Mouse (Mus musculus) embryonic facial prominence, embryonic 12.5 days (tissue): ENCODE measurements around the gene 1500009L16Rik. TPM values are rescaled to one million over a fixed set of nuclear protein-coding genes. Genes with fewer than 3 reads are reported as not detected.
A peak's percentile ranks its signal among the peaks of the same experiment; 100 is the strongest.

Experiments used
- ATAC-seq: fragments of 200-750 bp; cut with Nextera tagmentation; 2 replicates; pipeline ENCODE4 v1.8.0; 2017; ENCODE audit not compliant: insufficient number of reproducible peaks, insufficient read depth, low FRiP score, low TSS enrichment
- H3K27ac ChIP-seq: fragments of 300-500 bp; sonication (generic); 2 replicates; pipeline ENCODE4 v1.5.1; 2016; ENCODE audit warnings: mild to moderate bottlenecking
- H3K27me3 ChIP-seq: fragments of 300-500 bp; sonication (generic); 2 replicates; pipeline ENCODE4 v1.6.1; 2016; ENCODE audit warnings: mild to moderate bottlenecking, moderate library complexity
- H3K36me3 ChIP-seq: fragments of 300-500 bp; sonication (generic); 2 replicates; pipeline ENCODE4 v1.6.1; 2016; ENCODE audit warnings: mild to moderate bottlenecking
- H3K4me1 ChIP-seq: fragments of 300-500 bp; sonication (generic); 2 replicates; pipeline ENCODE4 v1.6.1; 2016
- H3K4me2 ChIP-seq: fragments of 300-500 bp; sonication (generic); replicated peaks from 2 replicates; pipeline ENCODE4 v1.6.1; 2016; ENCODE audit warnings: mild to moderate bottlenecking, moderate library complexity
- H3K4me3 ChIP-seq: fragments of 300-500 bp; sonication (generic); 2 replicates; pipeline ENCODE4 v1.5.1; 2016; ENCODE audit warnings: mild to moderate bottlenecking
- H3K9ac ChIP-seq: fragments of 300-500 bp; sonication (generic); 2 replicates; pipeline ENCODE4 v1.6.1; 2016; ENCODE audit warnings: mild to moderate bottlenecking, moderate library complexity
- H3K9me3 ChIP-seq: fragments of 300-500 bp; sonication (generic); 2 replicates; pipeline ENCODE4 v1.6.1; 2016; ENCODE audit warnings: mild to moderate bottlenecking, moderate library complexity
- WGBS: fragments of 180-500 bp; shearing (Covaris S2); methylation state at CpG from one replicate; pipeline ENCODE4 v1.1.7; 2016; 5-methylcytosine and 5-hydroxymethylcytosine counted together
- polyA plus RNA-seq: library from polyadenylated mRNA; unstranded; fragments of >200 nt; fragmentation: Nextera tagmentation; extraction: Ambion mirVana; gene quantifications from 2 replicates; pipeline ENCODE4 v1.2.1, GENCODE M21; 2016

Gene 1500009L16Rik
- 32.6 and 42.2 TPM in 2 replicates for polyA plus RNA-seq

GRCm38 (mm10) chr10:83722579-83723031, at the start of gene 1500009L16Rik:
1500009L16Rik (plus strand) TSS chr10:83722865.
- no peaks in the 10 kb centered on the region for H3K36me3 ChIP-seq
- H3K9ac ChIP-seq = peak within 1 kb of the TSS; percentile 57
- H3K27me3 ChIP-seq = no peaks in the 10 kb centered on the region
- peak within 1 kb of the TSS; percentile 63 for H3K4me2 ChIP-seq
- H3K4me1 ChIP-seq = peaks cover 7% of the 10 kb centered on the region; the same call in 1 of the 2 replicates
- under 1% methylated on average over 37 of the region's 37 CpGs for WGBS
- ATAC-seq = peak; percentile 96
- H3K27ac ChIP-seq = no peak within 1 kb of the TSS
- peak within 1 kb of the TSS; percentile 67 for H3K4me3 ChIP-seq
- H3K9me3 ChIP-seq = peaks cover 3% of the 10 kb centered on the region

GRCm38 (mm10) chr10:83681334-83681733, 41.3 kb upstream of the 1500009L16Rik start:
- Histone ChIP-seq H3K4me3 (no peak overlapping the region), H3K9ac (no peak overlapping the region), H3K4me2 (no peak overlapping the region), H3K4me1 (no peaks in the 10 kb centered on the region), H3K27me3 (no peaks in the 10 kb centered on the region), H3K36me3 (no peaks in the 10 kb centered on the region), H3K27ac (no peak overlapping the region), H3K9me3 (no peaks in the 10 kb centered on the region)
- ATAC-seq = no peak
- WGBS = 89% methylated on average over 12 of the region's 12 CpGs

GRCm38 (mm10) chr10:83688215-83688614, 34.5 kb upstream of the 1500009L16Rik start:
- Histone ChIP-seq H3K36me3 (no peaks in the 10 kb centered on the region), H3K4me2 (no peak overlapping the region), H3K4me1 (no peaks in the 10 kb centered on the region), H3K9me3 (no peaks in the 10 kb centered on the region), H3K27me3 (no peaks in the 10 kb centered on the region), H3K27ac (no peak overlapping the region), H3K4me3 (no peak overlapping the region), H3K9ac (no peak overlapping the region)
- ATAC-seq = no peak
- WGBS = 90% methylated on average over 2 of the region's 2 CpGs

DNA sequence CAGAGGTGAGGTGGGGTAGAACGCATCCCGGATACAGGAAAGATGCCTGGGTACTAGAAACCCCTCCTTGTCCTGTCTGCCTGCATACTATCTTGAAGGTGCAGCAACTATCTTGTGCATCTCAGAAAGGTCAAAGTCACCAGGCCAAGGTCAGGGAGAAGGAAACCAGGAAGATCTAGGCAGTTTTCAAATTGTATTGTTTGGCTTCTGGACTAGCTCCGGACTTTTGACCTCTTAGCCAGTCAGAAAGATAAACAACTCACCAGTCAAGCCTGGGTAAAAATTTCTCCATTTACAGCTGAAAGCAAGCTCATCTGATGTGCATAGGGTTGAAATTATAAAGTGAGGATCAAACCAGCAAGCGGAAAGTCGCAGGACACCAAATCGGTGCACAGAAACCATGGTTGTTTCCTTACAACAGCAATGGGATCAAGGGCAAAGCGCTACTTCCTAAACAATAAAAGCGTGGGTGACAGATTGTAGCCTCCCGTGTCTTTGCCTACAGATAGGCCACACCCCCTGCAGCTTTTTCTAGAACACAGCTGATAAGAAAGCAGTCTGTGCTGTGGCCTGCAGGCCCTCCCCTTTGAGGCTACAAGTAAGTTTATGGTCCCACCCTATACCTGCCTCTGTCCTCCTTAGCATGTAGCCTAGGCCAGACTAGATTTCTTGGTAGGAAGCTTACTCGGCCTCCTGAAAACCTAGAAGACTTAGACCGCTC, 30.3 kb upstream of the 1500009L16Rik start:
- Histone ChIP-seq H3K9ac (no peak overlapping the region), H3K27me3 (no peaks in the 10 kb centered on the region), H3K4me1 (no peaks in the 10 kb centered on the region), H3K4me2 (no peak overlapping the region), H3K4me3 (no peak overlapping the region), H3K36me3 (no peaks in the 10 kb centered on the region), H3K27ac (no peak overlapping the region), H3K9me3 (no peaks in the 10 kb centered on the region)
- no peak for ATAC-seq
- 86% methylated on average over 11 of the region's 11 CpGs for WGBS

- Histone ChIP-seq H3K36me3 (no peaks in the 10 kb centered on the region), H3K9ac (no peak overlapping the region), H3K4me2 (no peak overlapping the region), H3K4me3 (no peak overlapping the region), H3K27me3 (no peaks in the 10 kb centered on the region), H3K9me3 (no peaks in the 10 kb centered on the region), H3K27ac (no peak overlapping the region), H3K4me1 (no peaks in the 10 kb centered on the region)
- WGBS = 85% methylated on average over 4 of the region's 4 CpGs
- ATAC-seq = no peak
Observed at GRCm38 (mm10) chr10:83696226-83696625, 26.4 kb upstream of the 1500009L16Rik start.

- 90% methylated on average over 12 of the region's 12 CpGs for WGBS
- H3K4me1 ChIP-seq = peaks cover 7% of the 10 kb centered on the region; the same call in 1 of the 2 replicates
Observed at GRCm38 (mm10) chr10:83706628-83707027, 16.0 kb upstream of the 1500009L16Rik start.

DNA sequence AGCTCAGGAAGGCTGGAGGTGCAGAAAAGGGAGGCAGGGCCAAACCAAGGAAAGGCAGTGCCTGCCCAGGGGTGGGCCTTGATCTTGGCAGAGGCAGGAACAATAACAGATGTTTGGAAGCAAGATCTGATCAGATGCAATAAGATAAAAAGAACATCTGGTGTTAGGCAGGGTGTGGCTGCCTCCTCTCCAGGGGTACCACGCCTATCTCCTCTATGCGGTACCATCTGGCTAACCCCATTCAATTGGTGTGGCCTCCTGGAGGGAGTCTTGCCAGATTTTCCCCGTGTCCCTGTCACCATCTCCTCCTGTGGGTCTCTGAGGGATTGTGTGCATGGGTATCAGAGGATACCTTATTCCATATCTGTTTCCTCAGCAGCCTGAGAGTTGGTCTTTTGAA, 12.7 kb upstream of the 1500009L16Rik start:
- Histone ChIP-seq H3K27me3 (no peaks in the 10 kb centered on the region), H3K9ac (no peak overlapping the region), H3K4me3 (no peak overlapping the region), H3K4me1 (peaks cover 13% of the 10 kb centered on the region; the same call in 1 of the 2 replicates), H3K36me3 (no peaks in the 10 kb centered on the region), H3K9me3 (no peaks in the 10 kb centered on the region), H3K27ac (no peak overlapping the region), H3K4me2 (no peak overlapping the region)
- 71% methylated on average over 3 of the region's 3 CpGs for WGBS
- ATAC-seq = no peak

More at GRCm38 (mm10) chr10:83706628-83707027, 16.0 kb upstream of the 1500009L16Rik start:
- Histone ChIP-seq H3K9me3 (no peaks in the 10 kb centered on the region), H3K4me2 (no peak overlapping the region), H3K9ac (no peak overlapping the region), H3K27me3 (no peaks in the 10 kb centered on the region), H3K4me3 (no peak overlapping the region), H3K36me3 (no peaks in the 10 kb centered on the region), H3K27ac (no peak overlapping the region)
- ATAC-seq = no peak

DNA sequence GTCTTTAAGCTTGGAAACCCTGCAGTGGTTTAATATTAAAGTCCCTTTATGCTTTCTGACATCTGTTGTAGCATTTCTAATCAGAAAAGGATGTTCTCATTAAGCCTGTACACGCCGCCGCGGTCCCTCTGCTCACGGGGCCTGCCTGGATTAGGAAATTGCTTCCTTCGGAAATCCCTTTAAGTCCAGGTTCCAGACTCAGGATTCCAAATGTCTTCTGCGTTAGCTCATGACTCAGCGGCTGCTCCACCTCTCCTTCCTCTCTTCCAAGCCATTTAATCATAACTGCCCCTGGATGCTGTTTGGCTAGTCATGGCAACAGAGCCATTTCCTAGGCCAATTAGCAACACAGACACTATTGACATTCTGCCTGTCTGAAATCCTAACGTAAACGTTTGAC, 10.9 kb upstream of the 1500009L16Rik start:
- Histone ChIP-seq H3K27ac (0 out of 2 replicates have a peak overlapping the region, but pooled peaks have one; percentile 41), H3K36me3 (no peaks in the 10 kb centered on the region), H3K9ac (no peak overlapping the region), H3K27me3 (no peaks in the 10 kb centered on the region), H3K4me1 (peaks cover 13% of the 10 kb centered on the region; the same call in 1 of the 2 replicates), H3K4me3 (no peak overlapping the region), H3K9me3 (no peaks in the 10 kb centered on the region), H3K4me2 (no peak overlapping the region)
- 28% methylated on average over 10 of the region's 10 CpGs for WGBS
- ATAC-seq = no peak

DNA sequence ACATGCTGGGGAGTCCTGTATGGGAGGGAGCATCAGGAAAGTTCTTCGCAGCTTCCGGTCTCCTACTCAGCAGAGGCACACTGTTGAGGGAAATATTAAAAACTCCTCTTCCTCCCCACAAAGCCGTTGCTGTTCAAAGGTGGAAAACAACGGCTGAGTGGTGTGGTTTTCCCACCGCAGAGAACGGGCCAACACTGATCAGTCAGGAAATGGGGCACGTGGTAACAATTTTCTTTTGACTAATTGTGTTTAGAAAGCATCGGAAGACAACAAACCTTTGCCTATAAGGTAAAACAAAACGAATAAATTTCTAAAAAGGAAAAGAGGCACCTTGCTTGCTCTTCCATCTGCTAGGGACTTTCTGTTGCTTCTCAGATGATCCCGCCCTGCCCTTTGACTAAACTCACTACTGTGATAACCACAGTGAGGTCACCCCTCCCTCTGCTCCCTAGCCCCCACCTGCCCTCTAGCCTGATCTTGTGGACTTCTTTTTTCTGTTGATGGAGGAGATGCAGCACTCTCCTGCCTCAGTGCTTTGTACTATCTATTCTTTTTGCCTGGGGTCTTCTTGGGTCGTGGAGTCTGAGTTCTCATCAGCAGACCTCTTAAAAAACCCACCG, 3.7 kb upstream of the 1500009L16Rik start:
- Histone ChIP-seq H3K4me1 (peaks cover 6% of the 10 kb centered on the region; the same call in 1 of the 2 replicates), H3K27ac (no peak overlapping the region), H3K9ac (no peak overlapping the region), H3K36me3 (no peaks in the 10 kb centered on the region), H3K4me2 (no peak overlapping the region), H3K27me3 (no peaks in the 10 kb centered on the region), H3K4me3 (no peak overlapping the region), H3K9me3 (no peaks in the 10 kb centered on the region)
- no peak for ATAC-seq
- WGBS = 59% methylated on average over 12 of the region's 12 CpGs

DNA sequence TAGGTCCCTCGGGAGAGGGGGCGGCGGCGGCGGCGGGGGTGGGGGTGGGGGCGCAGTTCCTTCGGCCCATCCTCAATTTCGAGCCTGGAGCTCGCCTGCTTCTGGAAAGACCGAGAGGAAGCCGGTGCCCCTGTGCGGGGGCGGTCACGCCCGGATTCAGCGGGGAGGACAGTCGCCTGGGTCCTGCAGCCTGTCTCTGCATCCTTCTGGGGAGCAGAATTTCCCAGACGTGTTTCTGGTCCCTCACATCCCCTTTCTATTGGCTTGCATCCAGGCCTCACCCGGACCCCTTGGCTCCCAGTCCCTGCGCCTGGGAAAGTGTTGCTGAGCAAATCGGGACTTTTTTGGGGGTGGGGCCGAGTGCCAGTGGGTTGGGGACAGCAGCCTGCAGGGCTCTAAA, 390 bp downstream of the 1500009L16Rik start:
- peak; percentile 16; the same call in 1 of the 2 replicates for ATAC-seq
- Histone ChIP-seq H3K27ac (no peak overlapping the region), H3K4me3 (peak overlapping the region; percentile 67), H3K9ac (peak overlapping the region; percentile 57), H3K4me1 (peaks cover 7% of the 10 kb centered on the region; the same call in 1 of the 2 replicates), H3K27me3 (no peaks in the 10 kb centered on the region), H3K9me3 (peaks cover 3% of the 10 kb centered on the region), H3K4me2 (peak overlapping the region; percentile 63), H3K36me3 (no peaks in the 10 kb centered on the region)
- 1% methylated on average over 23 of the region's 23 CpGs for WGBS

DNA sequence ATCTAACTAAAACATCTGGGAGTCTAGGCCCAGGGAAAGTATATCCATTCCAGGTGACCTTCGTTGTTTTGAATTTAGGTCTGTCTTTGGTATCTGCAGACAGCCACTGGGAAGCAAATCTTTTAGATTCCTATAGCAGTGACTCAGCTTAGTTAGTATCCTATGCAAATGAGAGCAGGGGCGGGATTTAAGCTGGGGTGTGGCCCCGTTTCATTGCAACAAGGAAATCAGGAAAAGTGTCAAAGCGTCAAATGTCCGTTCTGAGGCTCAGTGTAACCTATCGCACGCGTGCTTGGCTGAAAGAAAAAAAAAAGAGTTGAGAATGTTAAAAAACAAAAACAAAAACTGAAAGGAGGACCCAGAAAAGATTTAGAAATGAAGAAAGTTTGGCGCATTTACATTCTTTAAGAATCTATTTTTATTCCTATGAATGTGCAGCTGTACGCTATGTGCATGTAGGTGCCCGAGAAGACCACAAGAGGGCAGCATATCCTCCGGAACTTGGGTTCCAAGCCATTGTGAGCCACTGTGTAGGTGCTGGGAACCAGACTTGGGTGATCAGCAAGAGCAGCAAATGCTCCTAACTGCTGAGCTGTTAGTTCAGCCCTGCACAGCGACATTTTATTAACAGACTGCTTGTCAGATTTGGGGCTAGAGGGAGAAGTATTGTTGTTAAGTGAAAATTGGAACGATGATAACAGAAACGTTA, 1.8 kb downstream of the 1500009L16Rik start:
- peaks cover 3% of the 10 kb centered on the region for H3K9me3 ChIP-seq
- no peak overlapping the region for H3K4me3 ChIP-seq
- no peaks in the 10 kb centered on the region for H3K27me3 ChIP-seq
- H3K9ac ChIP-seq = no peak overlapping the region
- H3K4me1 ChIP-seq = peaks cover 16% of the 10 kb centered on the region
- 84% methylated on average over 15 of the region's 15 CpGs for WGBS
- no peaks in the 10 kb centered on the region for H3K36me3 ChIP-seq
- no peak overlapping the region for H3K4me2 ChIP-seq
- ATAC-seq = no peak
- H3K27ac ChIP-seq = no peak overlapping the region
